27 mouse cellular contexts compared by ENCODE assay signal in the genomic region with DNA sequence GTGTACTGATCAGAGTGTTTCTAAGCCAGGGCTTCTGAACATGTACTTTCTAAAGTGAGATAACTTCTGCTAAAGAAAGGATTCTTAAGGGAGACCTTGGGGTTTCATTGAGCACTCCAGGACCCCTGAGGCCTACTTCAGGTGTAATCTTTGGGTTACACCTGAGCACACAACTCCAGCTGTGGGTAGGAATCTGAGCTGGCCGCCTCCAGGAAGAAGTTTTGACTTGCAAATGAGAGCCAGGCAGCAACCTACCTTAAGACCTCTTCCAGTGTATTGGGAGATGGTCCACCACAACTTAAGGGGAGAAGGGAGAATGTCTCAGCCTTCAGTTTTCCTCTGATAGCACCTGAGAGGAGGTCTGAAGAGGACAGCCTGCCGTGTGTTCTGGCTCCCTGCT. TPM values are rescaled to one million over a fixed set of nuclear protein-coding genes. Genes with fewer than 3 reads are reported as not detected.
DNase-seq lines count a peak whose midpoint lies in the region; ATAC-seq and TF ChIP-seq lines count a peak whose summit lies in the region.
"Had no signal": no experiment of that assay in that cellular context is flagged by ENCODE, and none has a peak within 500 bp of the region (broad histone marks: within the 10 kb centered on the region; RNA-seq: fewer than 3 reads in every experiment).

No protein-coding gene starts in this region.

- H3K4me3 ChIP-seq in liver, embryonic 12.5 days = no peak overlapping the region
- no peak overlapping the region for H3K4me3 ChIP-seq in liver, postnatal 0 days (ENCODE audit: low read depth, low read length)
- peak overlapping the region; percentile 45 for H3K4me3 ChIP-seq in E14TG2a.4 (replicated peaks; ENCODE audit: low read length)
- H3K4me3 ChIP-seq: embryonic facial prominence, embryonic 13.5 days; embryonic facial prominence, embryonic 15.5 days; erythroblast, embryonic 14.5 days; forebrain, embryonic 10.5 days; forebrain, embryonic 12.5 days had no signal

- H3K27ac ChIP-seq in liver, embryonic 12.5 days = 0 out of 2 replicates have a peak overlapping the region, but pooled peaks have one; percentile 5
- H3K27ac ChIP-seq in liver, postnatal 0 days (ENCODE audit: low read depth) = no peak overlapping the region
- H3K27ac ChIP-seq: embryonic facial prominence, embryonic 13.5 days; embryonic facial prominence, embryonic 15.5 days; forebrain, embryonic 10.5 days; forebrain, embryonic 12.5 days had no signal

- H3K9me3 ChIP-seq in liver, embryonic 12.5 days (replicated peaks) = no peaks in the 10 kb centered on the region
- no peaks in the 10 kb centered on the region for H3K9me3 ChIP-seq in liver, postnatal 0 days (ENCODE audit: low read length)
- no peaks in the 10 kb centered on the region for H3K9me3 ChIP-seq in E14TG2a.4 (ENCODE audit: low read length)
- H3K9me3 ChIP-seq: embryonic facial prominence, embryonic 13.5 days; embryonic facial prominence, embryonic 15.5 days; forebrain, embryonic 10.5 days; forebrain, embryonic 12.5 days; G1E had no signal

- no peak for TF ChIP-seq CTCF in liver, postnatal 0 days (IDR thresholded peaks at IDR 0.05; ENCODE audit: low read depth)
- no peak for TF ChIP-seq CTCF in E14TG2a.4 (conservative IDR thresholded peaks at IDR 0.05; ENCODE audit: low read length)

- no peak for ATAC-seq in liver, embryonic 12.5 days
- no peak for ATAC-seq in liver, postnatal 0 days
- ATAC-seq: CD4-positive, CD25-positive, alpha-beta regulatory T cell, adult 4 months; forebrain, embryonic 14.5 days; forebrain, embryonic 16.5 days; Patski had no signal

- no peak for DNase-seq in liver, postnatal 0 days
- DNase-seq in ES-CJ7 (ENCODE audit: low read depth, low spot score) (peak; percentile 68), R1 (ENCODE audit: low read depth, low spot score) (peak; percentile 66)
- DNase-seq in kidney, postnatal 4 days = no peak
- DNase-seq in cerebellum, adult 11 months = no peak
- DNase-seq: adrenal gland, adult 2 months; adrenal gland, postnatal 10 days; adrenal gland, postnatal 25 days; B cell, adult 2 months; cerebellum, adult 11-12 months; cerebellum, adult 2 months; cerebellum, adult 9-10 months; cerebellum, postnatal 10 days; cerebellum, postnatal 25 days had no signal

- no peaks in the 10 kb centered on the region for H3K27me3 ChIP-seq in liver, embryonic 12.5 days (replicated peaks)
- H3K27me3 ChIP-seq in liver, postnatal 0 days (ENCODE audit: insufficient read depth, low read length) = no peaks in the 10 kb centered on the region
- no peaks in the 10 kb centered on the region for H3K27me3 ChIP-seq in E14TG2a.4 (ENCODE audit: insufficient read depth, low read length)
- H3K27me3 ChIP-seq: CH12.LX; embryonic facial prominence, embryonic 13.5 days; embryonic facial prominence, embryonic 15.5 days; forebrain, embryonic 12.5 days; Patski had no signal

- H3K36me3 ChIP-seq in liver, embryonic 12.5 days = peaks cover 67% of the 10 kb centered on the region
- peaks cover 42% of the 10 kb centered on the region for H3K36me3 ChIP-seq in liver, postnatal 0 days (replicated peaks; ENCODE audit: insufficient read depth, low read length)
- H3K36me3 ChIP-seq in E14TG2a.4 (ENCODE audit: insufficient read depth, low read length) = peaks cover 89% of the 10 kb centered on the region

- 67% methylated on average over 2 of the region's 2 CpGs for WGBS in liver, embryonic 12.5 days (ENCODE audit: insufficient replicate concordance)
- WGBS in liver, postnatal 0 days (ENCODE audit: insufficient replicate concordance) = 74% methylated on average over 2 of the region's 2 CpGs

- H3K4me1 ChIP-seq in liver, embryonic 12.5 days = no peaks in the 10 kb centered on the region
- H3K4me1 ChIP-seq in liver, postnatal 0 days (ENCODE audit: insufficient read depth) = no peaks in the 10 kb centered on the region
- H3K4me1 ChIP-seq in E14TG2a.4 (replicated peaks; ENCODE audit: low read depth, low read length) = peaks cover 96% of the 10 kb centered on the region
- H3K4me1 ChIP-seq: embryonic facial prominence, embryonic 13.5 days; embryonic facial prominence, embryonic 15.5 days; forebrain, embryonic 10.5 days; forebrain, embryonic 12.5 days had no signal

- TF ChIP-seq EP300 in liver, postnatal 0 days (IDR thresholded peaks at IDR 0.05; ENCODE audit: low read depth) = no peak

- H3K4me2 ChIP-seq in liver, embryonic 12.5 days = no peak overlapping the region
- H3K4me2 ChIP-seq in liver, postnatal 0 days (ENCODE audit: low read depth, low read length) = no peak overlapping the region
- H3K4me2 ChIP-seq: embryonic facial prominence, embryonic 13.5 days; embryonic facial prominence, embryonic 15.5 days; forebrain, embryonic 12.5 days had no signal

- no peak overlapping the region for H3K9ac ChIP-seq in liver, embryonic 12.5 days
- H3K9ac ChIP-seq in liver, postnatal 0 days (replicated peaks) = no peak overlapping the region
- H3K9ac ChIP-seq: embryonic facial prominence, embryonic 13.5 days; embryonic facial prominence, embryonic 15.5 days; forebrain, embryonic 12.5 days had no signal

RNA-seq across cellular contexts. Expression of gene Csad, which starts 9.6 kb away (rescaled TPM):
- 21.9 and 26.6 TPM in 2 replicates for polyA plus RNA-seq in liver, embryonic 12.5 days (2016; fragmentation: Nextera tagmentation; extraction: Ambion mirVana)
- polyA plus RNA-seq in liver, postnatal 0 days (2015; fragmentation: Nextera tagmentation; extraction: Ambion mirVana) = 224 and 243 TPM in 2 replicates

RNA-seq across cellular contexts. Expression of gene Zfp740, which starts 11.1 kb away (rescaled TPM):
- 31.2 and 32.0 TPM in 2 replicates for polyA plus RNA-seq in liver, embryonic 12.5 days (2016; fragmentation: Nextera tagmentation; extraction: Ambion mirVana)
- polyA plus RNA-seq in liver, postnatal 0 days (2015; fragmentation: Nextera tagmentation; extraction: Ambion mirVana) = 10.7 and 11.6 TPM in 2 replicates

RNA-seq across cellular contexts. Expression of gene Itgb7, which starts 17.6 kb away (rescaled TPM):
- polyA plus RNA-seq in liver, embryonic 12.5 days (2016; fragmentation: Nextera tagmentation; extraction: Ambion mirVana) = 6.4 and 8.9 TPM in 2 replicates
- polyA plus RNA-seq in liver, postnatal 0 days (2015; fragmentation: Nextera tagmentation; extraction: Ambion mirVana) = 5.8 and 8.6 TPM in 2 replicates

RNA-seq across cellular contexts. Expression of gene Rarg, which starts 43.2 kb away (rescaled TPM):
- 4.4 and 4.9 TPM in 2 replicates for polyA plus RNA-seq in liver, embryonic 12.5 days (2016; fragmentation: Nextera tagmentation; extraction: Ambion mirVana)
- polyA plus RNA-seq in liver, postnatal 0 days (2015; fragmentation: Nextera tagmentation; extraction: Ambion mirVana) = 2.4 and 2.6 TPM in 2 replicates

RNA-seq across cellular contexts. Expression of gene Gm9918, which starts 56.2 kb away (rescaled TPM):
- not detected in 2 replicates for polyA plus RNA-seq in liver, embryonic 12.5 days (2016; fragmentation: Nextera tagmentation; extraction: Ambion mirVana)
- not detected in 2 replicates for polyA plus RNA-seq in liver, postnatal 0 days (2015; fragmentation: Nextera tagmentation; extraction: Ambion mirVana)
- polyA plus RNA-seq: CD4-positive, CD25-positive, alpha-beta regulatory T cell, adult 4 months; erythroblast, embryonic 14.5 days; forebrain, embryonic 14.5 days; forebrain, embryonic 16.5 days; G1E had no signal

Comparison
In these comparisons a context has a peak if more than half of its experiments do, and no peak if none do; other contexts are left out.
1. DNase-seq: peak in ES-CJ7 (single experiment) and R1 (single experiment); none in liver, postnatal 0 days (single experiment), kidney, postnatal 4 days (0 of 2) and cerebellum, adult 11 months (single experiment).